Mouse (Mus musculus) limb, embryonic 11.5 days (tissue): ENCODE data around the gene Zmym1. TPM values are rescaled to one million over a fixed set of nuclear protein-coding genes. Genes with fewer than 3 reads are reported as not detected.
"Not testable (repeated sequence)": the region's sequence is repeated elsewhere in the genome, so short reads cannot be mapped to it uniquely, and the experiment has no call there.

Source experiments
- ATAC-seq: fragments of 200-750 bp; cut with Nextera tagmentation; 2 replicates; pipeline ENCODE4 v1.8.0; 2017; ENCODE audit warnings: low read depth; ENCODE audit not compliant: insufficient number of reproducible peaks, low FRiP score, low TSS enrichment
- DNase-seq: peaks from one replicate; pipeline ENCODE4 v3.0.0-alpha.2; 2015; ENCODE audit warnings: low spot score
- H3K27ac ChIP-seq: fragments of 300-500 bp; sonication (generic); replicated peaks from 2 replicates; pipeline ENCODE4 v1.5.1; 2014; ENCODE audit warnings: low read depth, mild to moderate bottlenecking, low read length
- H3K27me3 ChIP-seq: fragments of 300-500 bp; sonication (generic); 2 replicates; pipeline ENCODE4 v1.6.1; 2014; ENCODE audit warnings: mild to moderate bottlenecking, low read length, mixed read lengths; ENCODE audit not compliant: control insufficient read depth, insufficient read depth
- H3K36me3 ChIP-seq: fragments of 300-500 bp; sonication (generic); 2 replicates; pipeline ENCODE4 v1.6.1; 2014; ENCODE audit warnings: mild to moderate bottlenecking, low read length, moderate library complexity, mixed read lengths; ENCODE audit not compliant: control insufficient read depth, insufficient read depth
- H3K4me1 ChIP-seq: fragments of 300-500 bp; sonication (generic); 2 replicates; pipeline ENCODE4 v1.6.1; 2014; ENCODE audit warnings: low read length, mixed read lengths; ENCODE audit not compliant: control insufficient read depth, insufficient read depth
- H3K4me2 ChIP-seq: fragments of 300-500 bp; sonication (generic); 2 replicates; pipeline ENCODE4 v1.6.1; 2014; ENCODE audit warnings: low read depth, mild to moderate bottlenecking, moderate library complexity; ENCODE audit not compliant: severe bottlenecking
- H3K4me3 ChIP-seq: fragments of 300-500 bp; sonication (generic); 2 replicates; pipeline ENCODE4 v1.5.1; 2014; ENCODE audit warnings: low read depth, low read length
- H3K9ac ChIP-seq: fragments of 300-500 bp; sonication (generic); 2 replicates; pipeline ENCODE4 v1.6.1; 2014; ENCODE audit warnings: mild to moderate bottlenecking, low read length
- H3K9me3 ChIP-seq: fragments of 300-500 bp; sonication (generic); 2 replicates; pipeline ENCODE4 v1.6.1; 2016; ENCODE audit warnings: low read length; ENCODE audit not compliant: control insufficient read depth
- WGBS: fragments of 180-500 bp; shearing (Covaris S2); extraction: QIAGEN DNeasy Blood & Tissue Kit; methylation state at CpG from one replicate; pipeline ENCODE4 v1.1.7; 2014; 5-methylcytosine and 5-hydroxymethylcytosine counted together
- polyA plus RNA-seq: library from polyadenylated mRNA; unstranded; fragments of >200 nt; fragmentation: Nextera tagmentation; extraction: Ambion mirVana; gene quantifications from 2 replicates; pipeline ENCODE4 v1.2.1, GENCODE M21; 2014

Zmym1 gene
- polyA plus RNA-seq, 1 experiment from 2014 or later, result 35.2 TPM

DNA sequence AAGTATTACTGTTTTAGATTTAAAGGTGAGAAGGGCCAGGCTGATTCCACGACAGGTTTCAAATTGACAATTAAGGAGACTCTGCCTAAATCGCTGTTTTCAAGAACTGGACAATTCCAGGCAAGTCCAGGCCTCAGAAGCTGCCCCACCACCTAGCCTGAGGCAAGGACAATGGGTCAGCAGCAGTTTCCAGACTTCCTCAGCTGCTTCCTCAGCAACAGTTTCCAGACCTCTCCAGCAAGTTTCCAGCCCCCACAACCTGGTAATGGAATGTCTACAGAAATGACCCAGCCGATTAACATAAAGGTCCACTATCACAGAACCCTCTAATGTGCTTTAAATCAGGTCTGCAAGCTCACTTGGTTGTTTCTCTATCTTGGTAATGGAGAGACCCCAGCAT is 56.6 kb downstream of the Zmym1 start:
- WGBS, result 87% methylated on average over 3 of the region's 3 CpGs
- H3K36me3 ChIP-seq, result no peaks in the 10 kb centered on the region
- no peak overlapping the region for H3K4me2 ChIP-seq
- H3K4me1 ChIP-seq, result peaks cover 5% of the 10 kb centered on the region; the same call in 1 of the 2 replicates
- H3K27me3 ChIP-seq, result no peaks in the 10 kb centered on the region
- no peak for ATAC-seq
- H3K9ac ChIP-seq, result no peak overlapping the region
- no peak overlapping the region for H3K4me3 ChIP-seq
- no peaks in the 10 kb centered on the region for H3K9me3 ChIP-seq
- H3K27ac ChIP-seq, result no peak overlapping the region
- DNase-seq, result no peak

DNA sequence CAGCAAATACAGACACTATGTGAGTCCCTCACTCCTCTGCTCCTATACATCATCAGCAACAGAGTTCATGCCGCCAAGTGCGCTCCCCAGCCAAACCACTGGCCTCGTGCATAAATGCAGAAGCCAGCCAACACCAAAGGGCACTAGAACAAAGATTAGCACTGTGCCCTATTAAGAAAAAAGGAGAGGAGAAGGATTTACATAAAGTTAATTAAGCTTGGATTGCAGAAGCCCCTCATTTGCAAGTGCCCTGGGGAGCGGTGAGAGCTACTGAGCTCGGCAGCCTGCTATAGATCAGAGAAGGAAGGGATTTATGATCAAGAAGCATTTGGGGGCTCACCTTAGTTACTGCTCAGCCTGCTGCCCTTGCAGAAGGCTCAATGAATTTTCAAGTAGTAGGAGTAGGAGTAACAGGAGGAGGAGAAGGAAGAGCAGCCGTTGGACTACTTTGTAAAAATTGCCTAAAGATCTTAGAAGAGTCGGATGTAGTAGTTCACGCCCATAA is 60.3 kb downstream of the Zmym1 start:
- Histone ChIP-seq H3K36me3 (no peaks in the 10 kb centered on the region), H3K4me1 (peaks cover 5% of the 10 kb centered on the region; the same call in 1 of the 2 replicates), H3K27me3 (no peaks in the 10 kb centered on the region), H3K4me3 (no peak overlapping the region), H3K27ac (no peak overlapping the region), H3K9me3 (no peaks in the 10 kb centered on the region), H3K9ac (no peak overlapping the region), H3K4me2 (no peak overlapping the region)
- ATAC-seq, result no peak
- no peak for DNase-seq
- WGBS, result 32% methylated on average over 8 of the region's 8 CpGs

DNA sequence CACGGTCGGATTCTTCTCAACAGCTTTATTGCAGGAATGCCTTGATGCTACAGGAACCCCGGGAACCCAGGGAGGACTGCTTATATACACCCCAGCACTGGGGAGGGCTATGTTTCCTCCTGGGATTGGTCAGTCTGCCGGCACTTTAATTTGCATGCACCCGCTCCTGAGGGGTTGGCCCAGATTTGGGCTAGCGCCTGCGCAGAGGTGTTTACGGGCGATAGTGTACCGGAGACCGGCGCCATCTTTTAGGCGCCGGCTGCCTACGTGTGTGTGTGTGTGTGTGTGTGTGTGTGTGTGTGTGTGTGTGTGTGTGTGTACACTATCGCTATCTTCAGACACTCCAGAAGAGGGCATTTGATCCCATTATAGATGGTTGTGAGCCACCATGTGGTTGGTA is 61.6 kb downstream of the Zmym1 start:
- H3K36me3 ChIP-seq, result not testable (repeated sequence)
- 94% methylated on average over 16 of the region's 16 CpGs for WGBS

More for the DNA sequence above, 61.6 kb downstream of the Zmym1 start:
- not testable (repeated sequence) for H3K4me3 ChIP-seq, H3K4me1 ChIP-seq, H3K9ac ChIP-seq, ATAC-seq, DNase-seq, H3K4me2 ChIP-seq, H3K27ac ChIP-seq, H3K27me3 ChIP-seq, H3K9me3 ChIP-seq

Other genes with a start within 250 kb of the Zmym1 start
- 21.7 and 31.2 TPM in 2 replicates for gene Zmym4, start 93.0 kb downstream of the Zmym1 start, polyA plus RNA-seq
- gene Sfpq, start 39.8 kb downstream of the Zmym1 start, polyA plus RNA-seq, result 161 and 180 TPM in 2 replicates
- 22.3 and 26.3 TPM in 2 replicates for gene Zmym6, start 16.2 kb upstream of the Zmym1 start, polyA plus RNA-seq
- gene Tmem35b, start 62.5 kb upstream of the Zmym1 start, polyA plus RNA-seq, result 10.2 and 10.8 TPM in 2 replicates
- gene Dlgap3, start 108.1 kb upstream of the Zmym1 start, polyA plus RNA-seq, result 0.20 and 0.25 TPM in 2 replicates
- 61.5 and 65.9 TPM in 2 replicates for gene Smim12, start 182.6 kb upstream of the Zmym1 start, polyA plus RNA-seq